Mouse (Mus musculus) cerebellum, adult 2 months (tissue): ENCODE results near the gene Ppm1d. TPM values are rescaled to one million over a fixed set of nuclear protein-coding genes. Genes with fewer than 3 reads are reported as not detected.

Experiments used
- DNase-seq, 2 experiments: peaks; one replicate each; pipeline ENCODE4 v3.0.0; 2021
- H3K27ac ChIP-seq: fragments of 200-500 bp; 2 replicates; pipeline ENCODE4 v1.5.1; 2012; ENCODE audit warnings: low read length, control low read depth, inconsistent platforms; ENCODE audit not compliant: insufficient read depth
- H3K27me3 ChIP-seq: fragments of 200-500 bp; 2 replicates; pipeline ENCODE4 v1.6.1; 2012; ENCODE audit warnings: inconsistent platforms, mild to moderate bottlenecking, low read length, moderate library complexity; ENCODE audit not compliant: control insufficient read depth, insufficient read depth
- H3K4me1 ChIP-seq: fragments of 200-500 bp; 2 replicates; pipeline ENCODE4 v1.6.1; 2011; ENCODE audit warnings: low read length; ENCODE audit not compliant: control insufficient read depth, insufficient read depth
- H3K4me3 ChIP-seq: fragments of 200-500 bp; replicated peaks from 2 replicates; pipeline ENCODE3; 2011; ENCODE audit warnings: mild to moderate bottlenecking, low read depth, low read length, control low read depth; ENCODE audit not compliant: insufficient read depth
- CTCF ChIP-seq: fragments of 200-500 bp; IDR thresholded peaks from 2 replicates; pipeline ENCODE4 v1.5.1; 2011; ENCODE audit warnings: low read depth, mild to moderate bottlenecking, control low read depth, low read length, moderate library complexity, borderline replicate concordance; ENCODE audit not compliant: insufficient read depth
- POLR2A ChIP-seq: fragments of 200-500 bp; IDR thresholded peaks from 2 replicates; pipeline ENCODE4 v1.6.1; 2011; ENCODE audit warnings: low read length, control low read depth, borderline replicate concordance; ENCODE audit not compliant: insufficient read depth
- WGBS: fragments of 180-500 bp; shearing (Covaris S2); methylation state at CpG from one replicate; pipeline ENCODE4 v1.1.7; 2018; 5-methylcytosine and 5-hydroxymethylcytosine counted together
- polyA plus RNA-seq: library from polyadenylated mRNA; depleted of rRNA; stranded (reverse); fragments of >200 nt; gene quantifications from 2 replicates; pipeline ENCODE4 v1.2.3, GENCODE M21; 2012

Ppm1d gene
- polyA plus RNA-seq, 1 experiment = 31.2 TPM

DNA sequence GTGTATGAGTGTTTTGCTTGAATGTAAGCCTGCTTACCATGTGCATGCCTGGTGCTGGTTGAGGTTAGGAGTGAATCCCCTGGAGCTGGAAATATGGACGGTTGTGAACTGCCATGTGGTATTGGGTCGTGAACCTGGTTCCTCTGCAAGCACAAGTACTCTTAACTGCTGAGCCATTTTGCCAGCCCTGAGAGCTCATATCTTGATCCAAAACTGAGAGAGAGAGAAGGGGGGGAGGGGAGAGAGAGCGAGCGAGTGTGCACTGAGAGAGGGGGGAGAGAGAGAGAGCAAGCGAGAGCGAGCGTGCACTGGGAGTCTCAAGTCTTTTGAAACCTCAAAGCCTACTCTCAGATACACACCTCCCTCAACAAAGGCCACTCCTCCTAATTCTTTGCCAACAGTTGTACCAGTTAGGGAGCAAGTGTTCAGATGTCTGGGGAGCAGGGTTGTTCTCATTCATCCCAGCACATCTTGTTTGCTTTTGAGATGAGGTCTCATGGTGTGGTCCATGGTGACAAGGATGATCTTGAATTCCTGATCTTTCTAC is 29.1 kb downstream of the Ppm1d start:
- H3K27ac ChIP-seq = no peak overlapping the region
- no peak overlapping the region for H3K4me3 ChIP-seq
- no peak for DNase-seq
- no peaks in the 10 kb centered on the region for H3K4me1 ChIP-seq
- H3K27me3 ChIP-seq = no peaks in the 10 kb centered on the region
- WGBS = 81% methylated on average over 7 of the region's 7 CpGs
- TF ChIP-seq POLR2A = no peak
- TF ChIP-seq CTCF = no peak

DNA sequence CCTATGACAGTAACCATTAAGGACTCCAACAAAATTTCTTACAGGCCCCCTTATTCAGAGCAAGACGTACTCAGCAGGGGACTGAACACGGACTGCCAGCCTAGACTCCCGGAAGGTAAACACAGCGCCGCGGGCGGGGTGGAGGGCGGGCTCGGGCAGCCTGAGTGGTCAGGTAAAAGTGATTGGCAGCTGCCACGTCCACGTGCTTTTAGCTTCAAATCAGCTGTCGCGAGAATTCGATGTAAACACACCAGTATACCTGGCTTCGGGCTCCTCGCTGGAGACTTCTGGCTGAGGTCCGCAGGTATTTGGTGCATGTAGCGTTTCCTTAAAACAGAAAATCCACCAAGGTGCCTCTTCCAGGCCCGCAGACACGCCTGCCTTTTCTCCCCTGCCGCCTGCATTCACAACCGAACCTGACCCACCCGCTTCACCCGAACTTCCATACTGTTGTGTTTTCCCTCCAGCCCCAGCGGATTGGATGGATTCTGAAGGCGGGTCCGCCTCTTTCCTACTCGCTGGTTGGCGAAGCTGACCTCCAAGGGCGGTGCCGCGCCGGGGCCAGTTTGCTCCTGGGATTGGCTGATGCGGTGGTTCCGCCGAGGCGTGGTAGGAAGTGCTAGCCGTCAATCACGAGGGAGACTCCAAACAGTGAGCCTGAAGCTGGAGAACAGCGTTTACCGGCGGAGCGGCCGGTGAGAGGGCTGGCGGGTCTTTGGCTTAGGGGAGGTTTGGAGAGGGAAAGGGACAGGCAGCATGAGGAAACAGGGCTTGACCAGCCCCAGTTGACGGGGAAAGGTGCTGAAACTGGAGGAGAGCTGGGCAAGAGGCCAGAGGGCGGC is 41.7 kb downstream of the Ppm1d start, which contains the start of gene Bcas3:
Gene Bcas3 (plus strand): TSS at position 629 of the 842 bp plus-strand sequence.
- DNase-seq = peak; percentile 99 to 100
- H3K4me3 ChIP-seq = peak within 1 kb of the TSS; percentile 99
- peak; percentile 88 for TF ChIP-seq POLR2A
- no peak for TF ChIP-seq CTCF
- WGBS = under 1% methylated on average over 47 of the region's 47 CpGs
- H3K27ac ChIP-seq = peak within 1 kb of the TSS; percentile 40
- no peaks in the 10 kb centered on the region for H3K4me1 ChIP-seq
- H3K27me3 ChIP-seq = no peaks in the 10 kb centered on the region

DNA sequence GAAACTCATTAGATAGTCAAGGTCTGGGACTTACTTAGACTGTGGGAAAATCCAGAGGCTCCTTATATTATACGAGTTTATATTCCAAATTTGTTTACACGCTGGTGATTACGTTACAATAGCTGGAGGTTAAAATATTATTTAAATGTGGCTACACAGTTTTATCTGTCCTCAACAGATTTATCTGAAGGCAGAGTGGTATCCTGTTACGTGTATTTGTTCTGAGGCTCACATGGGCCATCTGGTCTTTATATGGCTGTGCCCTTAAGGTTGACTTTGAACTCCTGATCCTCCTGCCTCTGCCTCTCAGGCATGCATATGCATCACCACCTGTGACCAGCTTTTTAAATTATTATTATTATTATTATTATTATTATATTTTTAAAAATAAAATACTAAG is 42.8 kb downstream of the Ppm1d start:
- no peak for DNase-seq
- Histone ChIP-seq H3K27ac (no peak overlapping the region), H3K4me3 (peak overlapping the region; percentile 99), H3K27me3 (no peaks in the 10 kb centered on the region), H3K4me1 (no peaks in the 10 kb centered on the region)
- no peak for TF ChIP-seq CTCF
- no peak for TF ChIP-seq POLR2A
- WGBS = 67% methylated on average over 4 of the region's 4 CpGs

DNA sequence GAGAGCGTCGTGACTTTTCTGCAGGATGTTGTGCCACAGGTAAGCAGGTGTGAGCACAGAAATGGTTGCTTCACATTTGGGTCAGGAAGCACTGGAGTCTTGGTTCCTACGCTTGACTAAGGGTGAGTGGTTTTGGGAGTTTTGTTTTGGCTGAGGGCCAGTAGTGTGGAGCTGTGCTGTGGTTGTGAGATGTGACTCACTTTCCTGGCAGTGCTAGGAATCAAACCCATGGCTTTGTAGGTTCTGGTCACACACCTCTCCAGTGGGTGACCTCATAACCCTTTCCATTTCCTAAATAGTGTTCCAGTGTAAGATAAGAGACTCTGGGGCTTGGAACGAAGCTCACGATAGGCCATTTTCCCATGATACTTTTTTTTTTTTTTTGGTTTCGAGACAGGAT is 48.6 kb downstream of the Ppm1d start:
- Histone ChIP-seq H3K27me3 (no peaks in the 10 kb centered on the region), H3K4me1 (no peaks in the 10 kb centered on the region), H3K4me3 (no peak overlapping the region), H3K27ac (no peak overlapping the region)
- no peak for DNase-seq
- TF ChIP-seq POLR2A = no peak
- no peak for TF ChIP-seq CTCF
- WGBS = 89% methylated on average over 6 of the region's 6 CpGs

DNA sequence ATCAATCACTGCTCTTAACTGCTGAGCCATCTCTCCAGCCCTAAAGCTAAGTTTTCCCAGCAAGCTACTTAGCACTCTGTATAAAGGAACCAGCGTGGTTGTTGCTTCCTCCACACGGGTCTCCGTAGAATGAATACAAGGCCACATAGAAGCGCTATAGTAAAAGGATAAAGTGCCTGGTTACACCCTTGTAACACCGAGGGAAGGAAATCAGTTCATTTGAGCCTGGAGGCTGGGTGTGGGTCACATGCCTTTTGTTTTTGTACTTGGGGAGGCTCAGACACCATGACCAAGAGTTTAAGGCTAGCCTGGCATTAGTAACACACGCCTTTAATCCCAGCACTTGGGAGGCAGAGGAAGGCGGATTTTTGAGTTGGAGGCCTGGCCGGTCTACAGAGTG is 50.6 kb downstream of the Ppm1d start:
- Histone ChIP-seq H3K27me3 (no peaks in the 10 kb centered on the region), H3K4me3 (no peak overlapping the region), H3K4me1 (no peaks in the 10 kb centered on the region), H3K27ac (no peak overlapping the region)
- 86% methylated on average over 8 of the region's 8 CpGs for WGBS
- no peak for DNase-seq
- TF ChIP-seq POLR2A (no peak), CTCF (no peak)

DNA sequence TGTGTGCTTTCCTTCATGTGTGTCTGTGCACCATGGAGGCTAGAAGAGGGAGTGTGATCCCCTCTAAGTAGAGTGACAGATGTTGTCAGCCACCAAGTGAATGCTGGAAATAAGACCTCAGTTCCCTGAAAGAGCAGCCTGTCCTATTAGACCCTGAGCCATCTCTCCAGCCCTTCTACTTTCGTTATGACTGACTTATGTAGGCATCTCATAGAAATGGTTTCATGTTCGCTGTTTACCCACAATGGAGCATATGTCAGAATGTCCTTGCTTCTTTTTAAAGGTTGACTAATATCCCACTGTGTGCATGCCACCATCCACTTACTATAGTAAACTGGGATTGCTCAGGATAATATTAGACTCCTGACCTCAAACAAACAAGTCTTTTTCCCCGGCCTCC is 55.1 kb downstream of the Ppm1d start:
- TF ChIP-seq POLR2A (no peak), CTCF (no peak)
- H3K27me3 ChIP-seq = no peaks in the 10 kb centered on the region
- no peak overlapping the region for H3K27ac ChIP-seq
- no peak for DNase-seq
- 87% methylated on average over 3 of the region's 3 CpGs for WGBS
- H3K4me1 ChIP-seq = no peaks in the 10 kb centered on the region
- H3K4me3 ChIP-seq = no peak overlapping the region

DNA sequence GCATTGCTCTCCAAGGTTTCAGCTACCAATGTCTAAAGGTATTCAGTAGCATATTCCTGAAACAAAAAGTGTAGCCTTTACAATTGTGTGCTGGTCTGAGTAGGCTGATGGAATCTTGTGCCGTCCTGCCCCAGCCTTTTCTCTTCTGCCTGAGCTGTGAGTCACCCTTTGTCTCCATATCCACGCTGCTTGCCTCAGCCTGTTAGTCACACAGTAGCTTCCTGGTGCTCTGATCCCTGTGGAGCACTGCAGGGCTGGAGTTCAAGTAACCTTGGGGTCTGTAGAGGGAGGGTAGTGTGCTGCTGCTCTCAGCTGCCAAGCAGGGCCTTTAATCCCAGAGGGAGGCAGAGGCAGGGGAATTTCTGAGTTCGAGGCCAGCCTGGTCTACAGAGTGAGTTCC is 56.8 kb downstream of the Ppm1d start:
- Histone ChIP-seq H3K27ac (no peak overlapping the region), H3K4me3 (no peak overlapping the region), H3K27me3 (no peaks in the 10 kb centered on the region), H3K4me1 (no peaks in the 10 kb centered on the region)
- TF ChIP-seq POLR2A (no peak), CTCF (no peak)
- 57% methylated on average over 3 of the region's 3 CpGs for WGBS
- DNase-seq = no peak

DNA sequence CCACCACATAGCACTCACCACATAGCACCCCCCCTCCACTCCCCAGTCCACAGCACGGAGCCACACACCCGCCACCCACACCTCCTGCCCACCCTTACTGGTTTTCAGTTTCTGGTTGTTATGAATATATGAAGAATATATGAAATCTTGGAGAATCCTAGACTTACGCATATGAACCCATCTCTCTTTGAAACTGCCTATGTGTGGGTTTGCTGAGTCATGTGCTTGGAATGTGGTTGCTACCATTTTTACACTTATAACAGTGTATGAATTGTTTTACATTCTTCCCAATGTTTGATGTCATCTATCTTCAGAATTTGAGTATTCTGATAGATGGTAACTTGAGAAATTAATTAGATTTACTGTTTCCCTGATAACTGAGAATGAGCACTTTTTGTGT is 68.0 kb downstream of the Ppm1d start:
- Histone ChIP-seq H3K27ac (no peak overlapping the region), H3K4me3 (no peak overlapping the region), H3K4me1 (no peaks in the 10 kb centered on the region), H3K27me3 (no peaks in the 10 kb centered on the region)
- TF ChIP-seq POLR2A (no peak), CTCF (no peak)
- no peak for DNase-seq
- 89% methylated on average over 3 of the region's 3 CpGs for WGBS
